Mouse (Mus musculus): ENCODE measurements around the gene Tagap1. TPM values are rescaled to one million over a fixed set of nuclear protein-coding genes. Genes with fewer than 3 reads are reported as not detected.
"Not testable (repeated sequence)": the region's sequence is repeated elsewhere in the genome, so short reads cannot be mapped to it uniquely, and the experiment has no call there.

Tagap1 gene
- polyA plus RNA-seq, 1 experiment from 2014 or later, result 45.9 TPM

DNA sequence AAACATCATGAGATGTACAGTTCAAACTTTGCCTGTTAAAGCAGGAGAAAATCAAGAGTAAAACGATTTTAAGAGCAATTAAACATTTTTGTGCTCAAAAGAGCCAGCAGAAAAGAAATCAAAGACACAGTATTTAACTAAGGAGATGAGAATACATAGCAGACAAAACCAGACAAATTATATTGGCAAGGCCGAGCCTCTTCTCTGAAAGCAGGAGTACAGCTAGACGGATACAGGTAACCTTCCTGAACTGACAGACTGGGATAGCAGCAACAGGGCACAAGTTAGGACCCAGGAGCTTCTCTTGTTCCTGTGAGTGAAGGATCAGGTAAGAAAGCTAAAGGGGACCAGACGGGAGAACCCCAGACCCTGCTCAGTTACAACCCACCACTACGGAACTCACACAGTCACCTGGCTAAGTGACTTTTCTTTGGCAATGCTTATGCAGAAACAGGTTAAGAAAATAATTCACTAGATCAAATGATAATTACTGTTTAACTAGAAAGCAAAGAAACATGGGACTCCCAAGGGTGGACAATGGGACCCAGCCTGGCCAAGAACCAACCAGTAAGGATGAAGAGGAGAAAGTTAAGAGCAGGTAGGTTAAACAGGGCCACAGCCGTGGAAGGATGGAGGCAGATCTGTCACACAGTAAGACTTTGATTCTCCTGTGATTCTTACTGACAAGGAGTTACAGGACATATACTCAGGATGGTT lies 1.3 kb downstream of the Tagap1 start:
- H3K4me3 ChIP-seq (ENCODE audit: low read depth, low read length), result peak overlapping the region; percentile 45
- WGBS, result 59% methylated on average over 4 of the region's 6 CpGs
- peak overlapping the region; percentile 43 for H3K4me2 ChIP-seq (ENCODE audit: low read depth, low read length)
- not testable (repeated sequence) for ATAC-seq (ENCODE audit: low read depth); H3K27me3 ChIP-seq (replicated peaks; ENCODE audit: control insufficient read depth, insufficient read depth, low read length); DNase-seq (ENCODE audit: low spot score); H3K27ac ChIP-seq (replicated peaks; ENCODE audit: low read depth, low read length); H3K9ac ChIP-seq (ENCODE audit: low read depth, low read length); H3K36me3 ChIP-seq (ENCODE audit: control insufficient read depth, insufficient read depth, low read length); H3K9me3 ChIP-seq (ENCODE audit: control insufficient read depth, low read length); H3K4me1 ChIP-seq (ENCODE audit: control insufficient read depth, insufficient read depth, low read length)

DNA sequence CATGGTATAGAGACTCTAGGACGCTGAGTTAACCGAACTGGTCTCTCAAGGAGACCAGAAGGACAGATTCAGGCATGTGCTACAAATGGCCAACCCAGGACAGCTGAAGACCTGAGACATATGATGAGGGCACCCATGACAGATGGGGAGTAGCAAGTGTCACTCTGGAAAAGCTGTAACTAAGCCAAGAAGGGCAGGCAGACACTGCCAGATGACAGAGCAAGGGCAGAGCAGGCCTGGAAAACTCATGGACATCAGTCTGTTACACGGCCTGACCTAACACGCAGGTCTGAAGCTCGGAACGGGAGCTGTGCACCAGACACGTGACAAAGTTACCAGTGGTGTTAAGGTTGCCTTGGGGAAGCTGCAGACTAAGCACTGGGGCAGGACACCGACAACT lies 2.1 kb downstream of the Tagap1 start:
- H3K9ac ChIP-seq (ENCODE audit: low read depth, low read length); H3K4me1 ChIP-seq (ENCODE audit: control insufficient read depth, insufficient read depth, low read length); H3K4me3 ChIP-seq (ENCODE audit: low read depth, low read length); ATAC-seq (ENCODE audit: low read depth); H3K27me3 ChIP-seq (replicated peaks; ENCODE audit: control insufficient read depth, insufficient read depth, low read length); H3K4me2 ChIP-seq (ENCODE audit: low read depth, low read length); H3K36me3 ChIP-seq (ENCODE audit: control insufficient read depth, insufficient read depth, low read length); H3K9me3 ChIP-seq (ENCODE audit: control insufficient read depth, low read length); H3K27ac ChIP-seq (replicated peaks; ENCODE audit: low read depth, low read length): not testable (repeated sequence)
- 84% methylated on average over 5 of the region's 8 CpGs for WGBS
- DNase-seq (ENCODE audit: low spot score), result peak; percentile 4

- H3K9me3 ChIP-seq (ENCODE audit: control insufficient read depth, low read length); H3K4me1 ChIP-seq (ENCODE audit: control insufficient read depth, insufficient read depth, low read length); DNase-seq (ENCODE audit: low spot score); H3K27me3 ChIP-seq (replicated peaks; ENCODE audit: control insufficient read depth, insufficient read depth, low read length); H3K36me3 ChIP-seq (ENCODE audit: control insufficient read depth, insufficient read depth, low read length): not testable (repeated sequence)
- peak overlapping the region; percentile 51 for H3K4me3 ChIP-seq (ENCODE audit: low read depth, low read length)
- H3K9ac ChIP-seq (ENCODE audit: low read depth, low read length), result peak overlapping the region; percentile 60
- peak overlapping the region; percentile 57 for H3K4me2 ChIP-seq (ENCODE audit: low read depth, low read length)
- peak; percentile 19; the same call in 1 of the 2 replicates for ATAC-seq (ENCODE audit: low read depth)
- peak overlapping the region; percentile 77 for H3K27ac ChIP-seq (replicated peaks; ENCODE audit: low read depth, low read length)
- 10% methylated on average over 9 of the region's 9 CpGs for WGBS
These were observed 12.2 kb downstream of the Tagap1 start for GRCm38 (mm10) chr17:6948769-6949228.

GRCm38 (mm10) chr17:6947984-6948768 lies 12.8 kb downstream of the Tagap1 start, which contains the start of gene Rsph3b:
Gene Rsph3b, minus strand, starts transcription at chr17:6948682.
- peak; percentile 94 for DNase-seq (ENCODE audit: low spot score)
- H3K36me3 ChIP-seq (ENCODE audit: control insufficient read depth, insufficient read depth, low read length); H3K27me3 ChIP-seq (replicated peaks; ENCODE audit: control insufficient read depth, insufficient read depth, low read length); H3K9me3 ChIP-seq (ENCODE audit: control insufficient read depth, low read length); H3K4me1 ChIP-seq (ENCODE audit: control insufficient read depth, insufficient read depth, low read length): not testable (repeated sequence)
- peak within 1 kb of the TSS; percentile 57 for H3K4me2 ChIP-seq (ENCODE audit: low read depth, low read length)
- H3K4me3 ChIP-seq (ENCODE audit: low read depth, low read length), result peak within 1 kb of the TSS; percentile 51
- H3K27ac ChIP-seq (replicated peaks; ENCODE audit: low read depth, low read length), result peak within 1 kb of the TSS; percentile 77
- H3K9ac ChIP-seq (ENCODE audit: low read depth, low read length), result peak within 1 kb of the TSS; percentile 60
- ATAC-seq (ENCODE audit: low read depth), result peak; percentile 96
- under 1% methylated on average over 28 of the region's 73 CpGs for WGBS

- not testable (repeated sequence) for H3K9me3 ChIP-seq (ENCODE audit: control insufficient read depth, low read length); H3K27me3 ChIP-seq (replicated peaks; ENCODE audit: control insufficient read depth, insufficient read depth, low read length); H3K4me1 ChIP-seq (ENCODE audit: control insufficient read depth, insufficient read depth, low read length); H3K27ac ChIP-seq (replicated peaks; ENCODE audit: low read depth, low read length); H3K36me3 ChIP-seq (ENCODE audit: control insufficient read depth, insufficient read depth, low read length); DNase-seq (ENCODE audit: low spot score); ATAC-seq (ENCODE audit: low read depth)
- peak overlapping the region; percentile 51 for H3K4me3 ChIP-seq (ENCODE audit: low read depth, low read length)
- no CpG with 5 or more reads among the region's 8 CpGs for WGBS
- peak overlapping the region; percentile 60 for H3K9ac ChIP-seq (ENCODE audit: low read depth, low read length)
- peak overlapping the region; percentile 57 for H3K4me2 ChIP-seq (ENCODE audit: low read depth, low read length)
These were observed 13.3 kb downstream of the Tagap1 start for GRCm38 (mm10) chr17:6947637-6947983.

- H3K4me3 ChIP-seq (ENCODE audit: low read depth, low read length); ATAC-seq (ENCODE audit: low read depth); H3K27me3 ChIP-seq (replicated peaks; ENCODE audit: control insufficient read depth, insufficient read depth, low read length); DNase-seq (ENCODE audit: low spot score); H3K27ac ChIP-seq (replicated peaks; ENCODE audit: low read depth, low read length); H3K9ac ChIP-seq (ENCODE audit: low read depth, low read length); H3K4me1 ChIP-seq (ENCODE audit: control insufficient read depth, insufficient read depth, low read length); H3K4me2 ChIP-seq (ENCODE audit: low read depth, low read length); H3K36me3 ChIP-seq (ENCODE audit: control insufficient read depth, insufficient read depth, low read length); H3K9me3 ChIP-seq (ENCODE audit: control insufficient read depth, low read length): not testable (repeated sequence)
- WGBS, result no CpG with 5 or more reads among the region's 4 CpGs
These were observed 18.4 kb downstream of the Tagap1 start for GRCm38 (mm10) chr17:6942560-6942959.

GRCm38 (mm10) chr17:6931625-6932024 lies 29.3 kb downstream of the Tagap1 start:
- not testable (repeated sequence) for H3K36me3 ChIP-seq (ENCODE audit: control insufficient read depth, insufficient read depth, low read length); H3K4me2 ChIP-seq (ENCODE audit: low read depth, low read length); H3K4me1 ChIP-seq (ENCODE audit: control insufficient read depth, insufficient read depth, low read length); H3K9ac ChIP-seq (ENCODE audit: low read depth, low read length); DNase-seq (ENCODE audit: low spot score); H3K4me3 ChIP-seq (ENCODE audit: low read depth, low read length); H3K27me3 ChIP-seq (replicated peaks; ENCODE audit: control insufficient read depth, insufficient read depth, low read length); H3K9me3 ChIP-seq (ENCODE audit: control insufficient read depth, low read length); H3K27ac ChIP-seq (replicated peaks; ENCODE audit: low read depth, low read length); ATAC-seq (ENCODE audit: low read depth)
- 94% methylated on average over 5 of the region's 7 CpGs for WGBS

DNA sequence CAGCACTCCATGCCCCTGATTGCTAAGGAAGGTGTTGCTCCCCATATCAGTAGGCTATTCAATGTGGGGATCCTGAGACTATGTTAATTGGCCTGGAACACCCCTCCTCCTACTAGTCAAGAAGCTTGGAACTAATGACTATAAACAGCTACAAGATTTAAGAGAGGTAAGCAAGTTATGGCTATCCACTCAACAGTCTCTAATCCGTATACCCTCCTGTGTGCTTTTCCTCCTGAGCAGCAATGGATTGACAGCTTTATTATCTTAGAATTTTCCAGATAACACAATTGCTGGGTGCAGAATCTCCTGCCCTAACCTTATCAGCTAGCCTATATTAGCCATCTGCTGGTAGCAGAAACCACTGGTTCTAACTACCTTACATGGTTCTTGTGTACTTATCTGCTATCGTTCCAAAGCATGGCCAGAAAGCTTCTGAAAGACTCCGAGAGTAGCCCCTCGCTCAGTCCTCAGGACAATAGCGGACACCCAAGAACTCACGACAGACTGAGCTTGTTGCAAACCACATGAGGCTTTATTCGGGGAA lies 40.5 kb downstream of the Tagap1 start:
- not testable (repeated sequence) for H3K4me1 ChIP-seq (ENCODE audit: control insufficient read depth, insufficient read depth, low read length); DNase-seq (ENCODE audit: low spot score); ATAC-seq (ENCODE audit: low read depth); H3K9me3 ChIP-seq (ENCODE audit: control insufficient read depth, low read length); H3K9ac ChIP-seq (ENCODE audit: low read depth, low read length); H3K4me2 ChIP-seq (ENCODE audit: low read depth, low read length); H3K36me3 ChIP-seq (ENCODE audit: control insufficient read depth, insufficient read depth, low read length); H3K4me3 ChIP-seq (ENCODE audit: low read depth, low read length); H3K27me3 ChIP-seq (replicated peaks; ENCODE audit: control insufficient read depth, insufficient read depth, low read length); H3K27ac ChIP-seq (replicated peaks; ENCODE audit: low read depth, low read length)
- 93% methylated on average over 7 of the region's 7 CpGs for WGBS

Data from embryonic facial prominence, embryonic 14.5 days (tissue).